Mouse (Mus musculus) heart, adult 2 months (tissue): ENCODE measurements around the gene Gm37240.

Experiments
- CTCF ChIP-seq: fragments of 200-600 bp; IDR thresholded peaks from 2 replicates; pipeline ENCODE4 v1.8.1; 2022; ENCODE audit warnings: antibody characterized with exemption, mild to moderate bottlenecking, moderate library complexity
- EP300 ChIP-seq: fragments of 200-500 bp; IDR thresholded peaks from 2 replicates; pipeline ENCODE4 v1.6.1; 2011; ENCODE audit warnings: low read depth, low read length, control low read depth; ENCODE audit not compliant: insufficient read depth
- POLR2A ChIP-seq: fragments of 200-500 bp; IDR thresholded peaks from 2 replicates; pipeline ENCODE4 v1.6.1; 2011; ENCODE audit warnings: mild to moderate bottlenecking, low read depth, low read length, control low read depth; ENCODE audit not compliant: insufficient read depth

GRCm38 (mm10) chr3:84843594-84843993, 1043.7 kb downstream of the Gm37240 start:
- TF ChIP-seq CTCF (peak; percentile 94), EP300 (no peak), POLR2A (no peak)
